Mouse (Mus musculus) embryonic facial prominence, embryonic 12.5 days (tissue): Measurements from ENCODE around the gene Rabgef1. TPM values are rescaled to one million over a fixed set of nuclear protein-coding genes. Genes with fewer than 3 reads are reported as not detected.

Experiments used
- ATAC-seq: fragments of 200-750 bp; cut with Nextera tagmentation; 2 replicates; pipeline ENCODE4 v1.8.0; 2017; ENCODE audit not compliant: insufficient number of reproducible peaks, insufficient read depth, low FRiP score, low TSS enrichment
- H3K27ac ChIP-seq: fragments of 300-500 bp; sonication (generic); 2 replicates; pipeline ENCODE4 v1.5.1; 2016; ENCODE audit warnings: mild to moderate bottlenecking
- H3K27me3 ChIP-seq: fragments of 300-500 bp; sonication (generic); 2 replicates; pipeline ENCODE4 v1.6.1; 2016; ENCODE audit warnings: mild to moderate bottlenecking, moderate library complexity
- H3K36me3 ChIP-seq: fragments of 300-500 bp; sonication (generic); 2 replicates; pipeline ENCODE4 v1.6.1; 2016; ENCODE audit warnings: mild to moderate bottlenecking
- H3K4me1 ChIP-seq: fragments of 300-500 bp; sonication (generic); 2 replicates; pipeline ENCODE4 v1.6.1; 2016
- H3K4me2 ChIP-seq: fragments of 300-500 bp; sonication (generic); replicated peaks from 2 replicates; pipeline ENCODE4 v1.6.1; 2016; ENCODE audit warnings: mild to moderate bottlenecking, moderate library complexity
- H3K4me3 ChIP-seq: fragments of 300-500 bp; sonication (generic); 2 replicates; pipeline ENCODE4 v1.5.1; 2016; ENCODE audit warnings: mild to moderate bottlenecking
- H3K9ac ChIP-seq: fragments of 300-500 bp; sonication (generic); 2 replicates; pipeline ENCODE4 v1.6.1; 2016; ENCODE audit warnings: mild to moderate bottlenecking, moderate library complexity
- H3K9me3 ChIP-seq: fragments of 300-500 bp; sonication (generic); 2 replicates; pipeline ENCODE4 v1.6.1; 2016; ENCODE audit warnings: mild to moderate bottlenecking, moderate library complexity
- WGBS: fragments of 180-500 bp; shearing (Covaris S2); methylation state at CpG from one replicate; pipeline ENCODE4 v1.1.7; 2016; 5-methylcytosine and 5-hydroxymethylcytosine counted together
- polyA plus RNA-seq: library from polyadenylated mRNA; unstranded; fragments of >200 nt; fragmentation: Nextera tagmentation; extraction: Ambion mirVana; gene quantifications from 2 replicates; pipeline ENCODE4 v1.2.1, GENCODE M21; 2016

Rabgef1 gene
- polyA plus RNA-seq, 1 experiment from 2014 or later: 30.3 TPM

DNA sequence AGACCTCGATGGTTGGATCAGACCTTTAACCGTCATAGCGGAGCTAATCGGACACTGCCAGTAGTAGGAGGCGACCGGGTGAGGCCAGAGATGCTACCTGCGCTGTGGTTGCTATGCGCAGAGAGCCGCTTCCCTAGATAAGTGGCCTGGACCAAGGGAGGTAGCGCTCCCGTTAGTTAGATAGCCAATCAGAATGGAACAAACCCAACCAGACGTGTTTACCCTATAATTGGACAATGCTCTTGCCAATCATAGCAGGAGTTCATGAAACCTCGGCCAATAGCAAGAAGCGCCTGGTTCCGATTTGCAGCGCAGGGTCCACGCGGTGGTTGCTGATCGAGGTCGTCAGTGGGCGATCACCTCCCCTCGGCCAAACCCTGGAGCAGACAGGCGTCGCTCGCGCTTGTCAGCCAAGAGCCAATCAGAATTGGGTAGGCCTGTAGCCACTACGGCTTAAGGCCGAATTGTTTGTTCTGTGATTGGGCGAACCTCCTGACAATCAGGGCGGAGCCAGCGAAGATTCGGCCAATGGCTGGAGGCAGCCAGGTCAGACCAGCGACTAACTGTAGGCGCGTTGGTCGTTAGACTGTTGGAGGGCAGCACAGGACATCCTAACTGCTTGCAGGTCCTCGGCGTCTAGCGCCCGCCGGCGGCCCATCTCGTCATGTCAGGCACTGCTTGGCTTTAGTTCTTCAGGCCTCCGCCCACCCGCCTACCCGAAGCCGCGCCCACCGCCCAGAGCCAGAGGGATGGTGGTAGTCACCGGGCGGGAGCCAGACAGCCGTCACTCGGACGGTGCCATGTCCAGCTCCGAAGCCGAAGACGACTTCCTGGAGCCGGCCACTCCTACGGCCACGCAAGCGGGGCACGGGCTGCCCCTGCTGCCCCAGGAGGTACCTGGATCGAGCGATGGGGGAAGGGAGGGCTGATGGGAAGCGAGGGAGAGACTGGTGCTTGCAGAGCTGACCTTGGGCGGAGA, 27.0 kb upstream of the Rabgef1 start, which contains the start of gene Kctd7:
Gene Kctd7, plus strand, starts transcription at position 528 of the 979 bp plus-strand sequence.
- Histone ChIP-seq H3K27ac (peak within 1 kb of the TSS; percentile 63), H3K9ac (peak within 1 kb of the TSS; percentile 68), H3K4me1 (peaks cover 14% of the 10 kb centered on the region; the same call in 1 of the 2 replicates), H3K27me3 (no peaks in the 10 kb centered on the region), H3K36me3 (no peaks in the 10 kb centered on the region), H3K9me3 (no peaks in the 10 kb centered on the region), H3K4me2 (peak within 1 kb of the TSS; percentile 87), H3K4me3 (peak within 1 kb of the TSS; percentile 61)
- under 1% methylated on average over 66 of the region's 66 CpGs for WGBS
- peak; percentile 96 for ATAC-seq

DNA sequence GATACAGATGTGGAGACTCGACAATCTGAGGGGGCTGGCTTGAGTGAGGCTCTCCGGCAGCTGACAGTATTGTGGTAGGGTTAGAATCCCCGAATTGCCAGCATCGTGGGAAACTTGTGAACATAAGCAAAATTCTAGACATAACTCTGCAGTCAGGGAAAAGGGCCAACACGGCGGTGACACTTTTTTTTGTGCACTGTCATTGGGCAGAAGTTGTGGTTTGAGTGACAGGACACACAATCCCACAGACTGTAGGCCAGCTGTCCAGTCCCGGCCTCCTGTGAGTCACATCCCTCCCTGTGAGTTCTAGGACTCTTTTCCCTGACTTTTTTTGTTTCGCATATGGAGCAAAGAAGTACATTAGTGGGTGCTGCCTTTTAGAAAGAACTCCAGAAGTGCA, 25.6 kb upstream of the Rabgef1 start:
- no peak overlapping the region for H3K9ac ChIP-seq
- no peak overlapping the region for H3K4me3 ChIP-seq
- ATAC-seq: no peak
- peak overlapping the region; percentile 87; the same call in 1 of the 2 replicates for H3K4me2 ChIP-seq
- H3K9me3 ChIP-seq: no peaks in the 10 kb centered on the region
- no peaks in the 10 kb centered on the region for H3K27me3 ChIP-seq
- WGBS: 85% methylated on average over 8 of the region's 8 CpGs
- H3K4me1 ChIP-seq: peaks cover 14% of the 10 kb centered on the region; the same call in 1 of the 2 replicates
- H3K27ac ChIP-seq: no peak overlapping the region
- H3K36me3 ChIP-seq: no peaks in the 10 kb centered on the region

DNA sequence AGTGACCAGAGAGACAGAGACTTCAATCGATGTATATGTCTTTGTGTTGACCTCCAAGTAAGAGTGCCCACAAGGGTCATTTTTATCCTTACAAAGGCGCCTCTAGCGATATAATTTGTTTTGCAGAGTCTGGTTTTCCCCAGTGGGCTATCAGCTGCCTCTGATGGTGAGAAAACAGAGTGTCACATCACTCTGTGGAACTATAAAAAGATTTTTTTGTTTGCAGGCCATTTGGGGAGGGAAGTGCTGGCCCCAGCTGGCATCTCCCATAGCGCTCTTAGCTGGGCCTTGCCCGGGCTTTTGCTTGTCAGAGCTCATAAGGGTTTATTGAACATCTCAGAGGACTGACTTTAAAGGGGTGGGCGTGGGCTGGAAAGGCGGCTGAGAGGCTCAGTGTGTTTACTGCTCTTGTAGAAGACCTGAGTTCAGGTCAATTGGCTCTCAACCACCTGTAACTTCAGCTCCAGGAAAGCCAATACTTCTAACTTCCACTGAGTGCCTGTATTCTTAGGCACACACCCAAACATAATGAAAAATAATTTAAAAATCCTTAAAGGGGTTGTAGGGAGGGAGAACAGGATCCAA, 21.8 kb upstream of the Rabgef1 start:
- Histone ChIP-seq H3K36me3 (peaks cover 24% of the 10 kb centered on the region), H3K27me3 (no peaks in the 10 kb centered on the region), H3K27ac (no peak overlapping the region), H3K4me1 (peaks cover 9% of the 10 kb centered on the region; the same call in 1 of the 2 replicates), H3K9me3 (no peaks in the 10 kb centered on the region), H3K4me2 (no peak overlapping the region), H3K4me3 (no peak overlapping the region), H3K9ac (no peak overlapping the region)
- no peak for ATAC-seq
- WGBS: 77% methylated on average over 7 of the region's 7 CpGs

DNA sequence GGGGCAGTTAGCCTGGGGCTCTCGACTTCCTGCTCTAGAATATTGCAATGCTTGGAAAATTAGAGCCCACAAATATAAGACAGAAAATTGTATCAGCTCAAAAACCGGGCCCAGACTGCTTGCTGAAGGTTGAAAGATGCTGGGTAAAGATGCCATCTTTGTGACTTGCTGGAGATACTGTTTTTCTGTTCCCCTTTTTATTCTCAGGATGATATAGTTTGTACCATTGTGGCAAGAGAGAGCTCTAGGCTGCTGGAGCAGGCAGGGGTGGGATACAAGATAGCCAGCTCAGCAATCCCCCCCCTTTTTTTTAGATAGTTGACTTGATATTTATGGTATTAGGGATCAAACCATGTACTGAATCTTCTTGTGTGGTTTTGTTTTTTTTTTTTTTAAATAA, 17.3 kb upstream of the Rabgef1 start:
- no peak overlapping the region for H3K9ac ChIP-seq
- H3K4me3 ChIP-seq: no peak overlapping the region
- H3K9me3 ChIP-seq: no peaks in the 10 kb centered on the region
- no peak overlapping the region for H3K4me2 ChIP-seq
- H3K27me3 ChIP-seq: no peaks in the 10 kb centered on the region
- no peak for ATAC-seq
- H3K27ac ChIP-seq: no peak overlapping the region
- H3K4me1 ChIP-seq: no peaks in the 10 kb centered on the region
- WGBS: 85% methylated on average over 2 of the region's 2 CpGs
- H3K36me3 ChIP-seq: peaks cover 24% of the 10 kb centered on the region

GRCm38 (mm10) chr5:130158545-130158944, 13.1 kb upstream of the Rabgef1 start:
- Histone ChIP-seq H3K4me2 (no peak overlapping the region), H3K4me3 (no peak overlapping the region), H3K27ac (no peak overlapping the region), H3K9ac (no peak overlapping the region), H3K27me3 (no peaks in the 10 kb centered on the region), H3K9me3 (no peaks in the 10 kb centered on the region), H3K4me1 (no peaks in the 10 kb centered on the region), H3K36me3 (0 out of 2 replicates have a peak, but pooled peaks cover 2% of the 10 kb centered on the region)
- ATAC-seq: no peak
- 81% methylated on average over 4 of the region's 4 CpGs for WGBS

DNA sequence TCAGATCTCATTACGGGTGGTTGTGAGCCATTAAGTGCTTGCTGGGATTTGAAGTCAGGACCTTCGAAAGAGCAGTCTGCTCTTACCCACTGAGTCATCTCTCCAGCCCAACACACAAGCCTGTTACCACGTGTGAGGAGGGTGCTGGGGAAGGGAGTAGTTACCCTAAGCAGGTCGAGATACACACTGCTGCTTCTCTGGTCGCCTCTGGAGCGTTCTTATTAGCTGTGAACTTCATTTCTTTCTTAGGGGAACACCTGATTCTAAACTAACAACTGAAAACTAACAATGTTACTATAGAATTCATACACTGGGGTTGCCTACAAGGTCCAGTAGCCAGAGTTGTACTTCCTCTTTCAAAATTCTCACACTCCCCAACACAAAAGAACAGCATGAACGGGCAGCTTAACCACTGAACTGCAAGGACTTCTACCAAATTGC, 11.8 kb upstream of the Rabgef1 start:
- ATAC-seq: no peak
- H3K4me1 ChIP-seq: no peaks in the 10 kb centered on the region
- H3K4me3 ChIP-seq: no peak overlapping the region
- 72% methylated on average over 7 of the region's 7 CpGs for WGBS
- H3K9me3 ChIP-seq: no peaks in the 10 kb centered on the region
- H3K36me3 ChIP-seq: no peaks in the 10 kb centered on the region
- no peak overlapping the region for H3K4me2 ChIP-seq
- H3K27me3 ChIP-seq: 0 out of 2 replicates have a peak, but pooled peaks cover under 1% of the 10 kb centered on the region
- no peak overlapping the region for H3K9ac ChIP-seq
- no peak overlapping the region for H3K27ac ChIP-seq

DNA sequence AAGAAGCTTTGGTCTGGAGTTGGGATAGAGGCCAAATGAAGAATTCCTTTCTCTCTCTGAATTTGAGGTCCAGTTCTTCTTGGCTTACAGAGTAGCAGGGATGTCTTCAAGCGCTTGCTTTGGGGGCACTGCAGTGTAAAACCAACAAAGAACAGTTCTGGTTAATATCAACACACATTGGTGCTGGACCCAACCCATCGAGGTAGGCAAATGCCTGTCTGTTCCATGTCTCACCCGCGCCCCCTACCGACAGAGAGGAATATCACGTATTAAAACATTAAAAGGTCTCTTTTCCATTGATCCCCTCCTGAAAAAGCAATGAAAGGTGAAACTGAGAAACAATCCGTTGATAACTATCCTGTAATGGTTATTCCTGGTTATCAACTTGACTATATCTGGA, 7.9 kb upstream of the Rabgef1 start:
- H3K9me3 ChIP-seq: no peaks in the 10 kb centered on the region
- H3K27ac ChIP-seq: no peak overlapping the region
- no peak overlapping the region for H3K4me3 ChIP-seq
- no peaks in the 10 kb centered on the region for H3K36me3 ChIP-seq
- ATAC-seq: no peak
- WGBS: 5% methylated on average over 7 of the region's 7 CpGs
- no peak overlapping the region for H3K9ac ChIP-seq
- 0 out of 2 replicates have a peak, but pooled peaks cover 4% of the 10 kb centered on the region for H3K27me3 ChIP-seq
- H3K4me2 ChIP-seq: no peak overlapping the region
- no peaks in the 10 kb centered on the region for H3K4me1 ChIP-seq

DNA sequence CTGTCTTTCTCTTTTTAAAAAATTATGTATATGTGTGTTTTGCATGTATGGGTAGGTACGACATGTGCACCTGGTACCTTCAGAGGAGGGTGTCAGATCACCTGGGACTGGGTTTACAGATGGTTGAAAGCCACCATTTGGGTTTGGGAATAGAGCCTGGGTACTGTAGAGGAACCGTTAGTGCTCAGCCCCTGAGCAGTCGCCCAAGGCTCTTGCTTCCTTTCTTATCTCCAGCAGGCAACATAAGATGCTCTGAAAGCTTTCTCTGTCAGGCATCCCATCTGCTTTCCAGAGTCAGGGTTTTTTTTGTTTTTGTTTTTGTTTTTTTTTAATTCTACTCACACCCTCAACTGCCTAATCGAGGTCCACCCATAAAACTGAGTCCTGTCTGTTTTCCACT, 6.4 kb upstream of the Rabgef1 start:
- H3K4me2 ChIP-seq: no peak overlapping the region
- no peak overlapping the region for H3K27ac ChIP-seq
- 77% methylated on average over 4 of the region's 4 CpGs for WGBS

GRCm38 (mm10) chr5:130169109-130169508, 2.5 kb upstream of the Rabgef1 start:
- Histone ChIP-seq H3K4me3 (no peak overlapping the region), H3K9me3 (no peaks in the 10 kb centered on the region), H3K36me3 (no peaks in the 10 kb centered on the region), H3K4me2 (no peak overlapping the region), H3K27me3 (0 out of 2 replicates have a peak, but pooled peaks cover 4% of the 10 kb centered on the region), H3K27ac (no peak overlapping the region), H3K4me1 (peaks cover 22% of the 10 kb centered on the region), H3K9ac (no peak overlapping the region)
- 58% methylated on average over 6 of the region's 6 CpGs for WGBS
- no peak for ATAC-seq

More for the DNA sequence above, 6.4 kb upstream of the Rabgef1 start:
- Histone ChIP-seq H3K4me1 (no peaks in the 10 kb centered on the region), H3K9ac (no peak overlapping the region), H3K4me3 (no peak overlapping the region), H3K27me3 (0 out of 2 replicates have a peak, but pooled peaks cover 4% of the 10 kb centered on the region), H3K36me3 (no peaks in the 10 kb centered on the region), H3K9me3 (no peaks in the 10 kb centered on the region)
- no peak for ATAC-seq

- Histone ChIP-seq H3K27me3 (no peaks in the 10 kb centered on the region), H3K4me3 (peak overlapping the region; percentile 76), H3K9ac (peak overlapping the region; percentile 85), H3K27ac (peak overlapping the region; percentile 71; the same call in 1 of the 2 replicates), H3K4me1 (peaks cover 22% of the 10 kb centered on the region), H3K9me3 (no peaks in the 10 kb centered on the region), H3K4me2 (peak overlapping the region; percentile 76), H3K36me3 (no peaks in the 10 kb centered on the region)
- ATAC-seq: no peak
- WGBS: 16% methylated on average over 6 of the region's 6 CpGs
Observed at GRCm38 (mm10) chr5:130170666-130171422, 754 bp upstream of the Rabgef1 start.

GRCm38 (mm10) chr5:130171956-130172601, 481 bp downstream of the Rabgef1 start:
- H3K27me3 ChIP-seq: no peaks in the 10 kb centered on the region
- H3K4me2 ChIP-seq: peak overlapping the region; percentile 76
- H3K9ac ChIP-seq: peak overlapping the region; percentile 85
- no peaks in the 10 kb centered on the region for H3K36me3 ChIP-seq
- H3K27ac ChIP-seq: peak overlapping the region; percentile 71
- peak overlapping the region; percentile 76 for H3K4me3 ChIP-seq
- peak; percentile 80 for ATAC-seq
- H3K4me1 ChIP-seq: peaks cover 22% of the 10 kb centered on the region
- H3K9me3 ChIP-seq: no peaks in the 10 kb centered on the region
- WGBS: 1% methylated on average over 46 of the region's 46 CpGs
